Mouse (Mus musculus): ENCODE measurements around the gene Txnrd2. TPM values are rescaled to one million over a fixed set of nuclear protein-coding genes. Genes with fewer than 3 reads are reported as not detected.

The Txnrd2 gene
- polyA plus RNA-seq, 1 experiment from 2014 or later, result 17.4 TPM

GRCm38 (mm10) chr16:18448104-18448503, 21.9 kb downstream of the Txnrd2 start:
- Histone ChIP-seq H3K36me3 (ENCODE audit: control insufficient read depth, insufficient read depth, low read length) (no peaks in the 10 kb centered on the region), H3K4me1 (replicated peaks; ENCODE audit: control insufficient read depth, insufficient read depth, low read length) (peaks cover 13% of the 10 kb centered on the region), H3K27me3 (replicated peaks; ENCODE audit: control insufficient read depth, insufficient read depth, low read length) (no peaks in the 10 kb centered on the region), H3K4me2 (ENCODE audit: low read length) (no peak overlapping the region), H3K9me3 (ENCODE audit: control insufficient read depth, low read length) (no peaks in the 10 kb centered on the region), H3K27ac (ENCODE audit: low read depth) (peak overlapping the region; percentile 9; the same call in 1 of the 2 replicates), H3K9ac (ENCODE audit: low read length) (no peak overlapping the region), H3K4me3 (ENCODE audit: low read depth, low read length) (no peak overlapping the region)
- ATAC-seq (replicated peaks; ENCODE audit: low FRiP score, low TSS enrichment, low read depth), result no peak
- no peak for DNase-seq (ENCODE audit: low spot score)
- 21% methylated on average over 6 of the region's 6 CpGs for WGBS

DNA sequence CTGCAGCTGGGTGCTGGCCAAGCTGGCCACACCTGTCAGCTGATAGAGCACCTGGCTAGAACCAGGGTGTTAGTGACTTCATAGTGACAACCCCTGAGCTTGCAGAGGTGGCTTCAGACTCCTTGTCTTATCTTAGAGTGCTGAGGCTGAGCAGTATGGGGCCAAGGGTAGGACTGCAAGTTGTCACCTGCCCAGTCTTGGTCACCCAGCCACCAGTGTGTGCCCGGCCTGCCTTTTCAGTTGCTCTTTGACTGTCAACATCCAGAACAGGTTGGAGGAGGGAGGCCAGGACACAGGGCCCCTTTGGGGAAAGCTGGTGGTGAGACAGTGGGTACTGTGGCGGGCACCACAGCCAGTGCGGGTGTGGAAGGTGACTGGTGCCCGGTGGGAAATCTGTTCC, 22.8 kb downstream of the Txnrd2 start:
- Histone ChIP-seq H3K4me2 (ENCODE audit: low read length) (no peak overlapping the region), H3K36me3 (ENCODE audit: control insufficient read depth, insufficient read depth, low read length) (no peaks in the 10 kb centered on the region), H3K9ac (ENCODE audit: low read length) (no peak overlapping the region), H3K9me3 (ENCODE audit: control insufficient read depth, low read length) (no peaks in the 10 kb centered on the region), H3K27me3 (replicated peaks; ENCODE audit: control insufficient read depth, insufficient read depth, low read length) (no peaks in the 10 kb centered on the region), H3K4me1 (replicated peaks; ENCODE audit: control insufficient read depth, insufficient read depth, low read length) (peaks cover 13% of the 10 kb centered on the region), H3K27ac (ENCODE audit: low read depth) (no peak overlapping the region), H3K4me3 (ENCODE audit: low read depth, low read length) (no peak overlapping the region)
- WGBS, result 94% methylated on average over 4 of the region's 4 CpGs
- DNase-seq (ENCODE audit: low spot score) (no peak), ATAC-seq (replicated peaks; ENCODE audit: low FRiP score, low TSS enrichment, low read depth) (no peak)

DNA sequence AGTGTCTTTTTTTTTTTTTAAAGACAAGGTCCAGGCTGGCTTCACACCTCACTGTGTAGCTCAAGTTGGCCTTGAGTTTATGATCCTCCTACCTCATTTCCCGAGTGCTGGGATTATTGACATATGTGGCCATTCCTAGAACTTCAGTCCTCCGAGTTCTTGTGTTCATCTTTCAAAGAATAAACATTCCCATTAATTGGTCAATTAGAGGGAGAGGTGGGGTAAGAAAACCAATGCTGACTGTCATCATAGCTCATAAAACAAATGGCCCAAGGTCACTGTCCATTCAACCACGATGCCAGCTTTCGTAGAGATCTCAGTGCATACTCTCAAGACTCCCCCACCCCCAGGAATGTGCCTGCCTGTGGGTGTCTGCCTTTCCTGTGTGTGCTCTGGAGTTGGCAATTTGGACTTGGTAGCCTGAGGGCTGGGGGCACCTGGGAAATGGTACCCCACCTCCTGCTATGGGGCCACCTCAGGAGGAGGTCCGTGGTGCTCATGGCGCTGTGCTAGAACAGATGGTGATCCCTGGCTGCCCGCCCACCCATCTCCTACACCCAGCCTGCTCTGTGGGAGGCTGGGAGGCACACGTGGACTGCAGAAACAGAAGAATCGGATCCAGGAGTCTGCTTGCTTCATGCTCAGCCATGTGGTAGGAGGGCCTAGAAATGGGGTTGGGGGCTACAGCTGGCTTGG, 25.4 kb downstream of the Txnrd2 start:
- H3K4me2 ChIP-seq (ENCODE audit: low read length), result no peak overlapping the region
- H3K9ac ChIP-seq (ENCODE audit: low read length), result no peak overlapping the region
- no peaks in the 10 kb centered on the region for H3K9me3 ChIP-seq (ENCODE audit: control insufficient read depth, low read length)
- peaks cover 13% of the 10 kb centered on the region for H3K4me1 ChIP-seq (replicated peaks; ENCODE audit: control insufficient read depth, insufficient read depth, low read length)
- no peak overlapping the region for H3K4me3 ChIP-seq (ENCODE audit: low read depth, low read length)
- no peak overlapping the region for H3K27ac ChIP-seq (ENCODE audit: low read depth)
- no peaks in the 10 kb centered on the region for H3K27me3 ChIP-seq (replicated peaks; ENCODE audit: control insufficient read depth, insufficient read depth, low read length)
- peaks cover 5% of the 10 kb centered on the region; the same call in 1 of the 2 replicates for H3K36me3 ChIP-seq (ENCODE audit: control insufficient read depth, insufficient read depth, low read length)
- ATAC-seq (replicated peaks; ENCODE audit: low FRiP score, low TSS enrichment, low read depth), result no peak
- 52% methylated on average over 9 of the region's 9 CpGs for WGBS
- no peak for DNase-seq (ENCODE audit: low spot score)

- peaks cover 9% of the 10 kb centered on the region for H3K4me1 ChIP-seq (replicated peaks; ENCODE audit: control insufficient read depth, insufficient read depth, low read length)
- H3K4me2 ChIP-seq (ENCODE audit: low read length), result no peak overlapping the region
- no peak for ATAC-seq (replicated peaks; ENCODE audit: low FRiP score, low TSS enrichment, low read depth)
- DNase-seq (ENCODE audit: low spot score), result no peak
- H3K27ac ChIP-seq (ENCODE audit: low read depth), result no peak overlapping the region
- H3K36me3 ChIP-seq (ENCODE audit: control insufficient read depth, insufficient read depth, low read length), result peaks cover 12% of the 10 kb centered on the region; the same call in 1 of the 2 replicates
- no peaks in the 10 kb centered on the region for H3K9me3 ChIP-seq (ENCODE audit: control insufficient read depth, low read length)
- 80% methylated on average over 8 of the region's 8 CpGs for WGBS
- H3K27me3 ChIP-seq (replicated peaks; ENCODE audit: control insufficient read depth, insufficient read depth, low read length), result no peaks in the 10 kb centered on the region
- no peak overlapping the region for H3K4me3 ChIP-seq (ENCODE audit: low read depth, low read length)
- no peak overlapping the region for H3K9ac ChIP-seq (ENCODE audit: low read length)
Observed at GRCm38 (mm10) chr16:18452361-18452862, 26.2 kb downstream of the Txnrd2 start.

GRCm38 (mm10) chr16:18453846-18454245, 27.7 kb downstream of the Txnrd2 start:
- no peaks in the 10 kb centered on the region for H3K9me3 ChIP-seq (ENCODE audit: control insufficient read depth, low read length)
- WGBS, result 34% methylated on average over 5 of the region's 5 CpGs
- H3K4me1 ChIP-seq (replicated peaks; ENCODE audit: control insufficient read depth, insufficient read depth, low read length), result no peaks in the 10 kb centered on the region
- no peak overlapping the region for H3K27ac ChIP-seq (ENCODE audit: low read depth)
- H3K4me3 ChIP-seq (ENCODE audit: low read depth, low read length), result no peak overlapping the region
- H3K27me3 ChIP-seq (replicated peaks; ENCODE audit: control insufficient read depth, insufficient read depth, low read length), result no peaks in the 10 kb centered on the region
- H3K36me3 ChIP-seq (ENCODE audit: control insufficient read depth, insufficient read depth, low read length), result peaks cover 12% of the 10 kb centered on the region; the same call in 1 of the 2 replicates
- DNase-seq (ENCODE audit: low spot score) (no peak), ATAC-seq (replicated peaks; ENCODE audit: low FRiP score, low TSS enrichment, low read depth) (no peak)
- no peak overlapping the region for H3K4me2 ChIP-seq (ENCODE audit: low read length)
- H3K9ac ChIP-seq (ENCODE audit: low read length), result no peak overlapping the region

DNA sequence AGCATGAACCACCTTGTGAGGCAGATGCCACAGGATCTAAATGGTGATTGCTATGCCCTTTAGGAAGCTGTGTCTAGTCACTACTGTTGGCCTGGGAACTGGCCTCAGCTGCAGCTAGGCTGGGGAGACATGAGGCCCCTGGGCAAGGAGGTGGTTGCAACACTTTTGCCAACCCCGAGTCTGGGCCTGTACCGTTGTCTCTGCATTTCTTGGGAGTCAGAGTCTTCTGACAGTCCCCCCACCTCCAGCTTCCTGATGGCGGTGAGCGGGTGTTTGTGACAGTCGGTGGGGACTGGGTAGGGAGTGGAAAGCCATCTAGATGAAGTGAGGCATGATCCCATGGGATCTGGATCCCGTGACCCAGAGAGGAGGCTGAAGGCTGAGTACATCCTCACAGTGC, 29.2 kb downstream of the Txnrd2 start:
- DNase-seq (ENCODE audit: low spot score), result no peak
- no peak overlapping the region for H3K4me3 ChIP-seq (ENCODE audit: low read depth, low read length)
- peaks cover 14% of the 10 kb centered on the region for H3K4me1 ChIP-seq (replicated peaks; ENCODE audit: control insufficient read depth, insufficient read depth, low read length)
- no peak overlapping the region for H3K9ac ChIP-seq (ENCODE audit: low read length)
- WGBS, result 84% methylated on average over 6 of the region's 6 CpGs
- H3K27me3 ChIP-seq (replicated peaks; ENCODE audit: control insufficient read depth, insufficient read depth, low read length), result no peaks in the 10 kb centered on the region
- H3K36me3 ChIP-seq (ENCODE audit: control insufficient read depth, insufficient read depth, low read length), result peaks cover 12% of the 10 kb centered on the region; the same call in 1 of the 2 replicates
- ATAC-seq (replicated peaks; ENCODE audit: low FRiP score, low TSS enrichment, low read depth), result no peak
- H3K27ac ChIP-seq (ENCODE audit: low read depth), result no peak overlapping the region
- H3K9me3 ChIP-seq (ENCODE audit: control insufficient read depth, low read length), result no peaks in the 10 kb centered on the region
- H3K4me2 ChIP-seq (ENCODE audit: low read length), result no peak overlapping the region

DNA sequence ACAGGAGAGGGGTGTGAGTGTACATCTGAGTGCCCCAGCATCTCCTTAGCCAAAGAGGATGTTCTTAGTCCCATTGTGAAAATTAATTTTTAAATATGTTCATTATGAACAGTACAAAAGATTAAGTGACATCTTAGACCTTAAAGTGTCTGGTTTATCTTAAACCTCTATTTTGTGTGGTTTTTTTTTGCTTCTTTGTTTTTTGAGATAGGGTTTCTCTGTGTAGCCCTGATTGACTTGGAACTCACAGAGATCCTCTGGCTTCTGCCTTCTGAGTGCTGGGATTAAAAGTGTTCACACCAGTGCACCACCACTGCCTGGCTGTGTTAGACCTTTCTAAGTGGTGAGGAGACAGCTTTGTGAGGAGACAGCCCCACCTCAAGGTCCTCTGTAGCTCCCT, 32.5 kb downstream of the Txnrd2 start:
- no peaks in the 10 kb centered on the region for H3K27me3 ChIP-seq (replicated peaks; ENCODE audit: control insufficient read depth, insufficient read depth, low read length)
- H3K36me3 ChIP-seq (ENCODE audit: control insufficient read depth, insufficient read depth, low read length), result peaks cover 12% of the 10 kb centered on the region; the same call in 1 of the 2 replicates
- H3K4me1 ChIP-seq (replicated peaks; ENCODE audit: control insufficient read depth, insufficient read depth, low read length), result peaks cover 14% of the 10 kb centered on the region
- no peak overlapping the region for H3K9ac ChIP-seq (ENCODE audit: low read length)
- no peak overlapping the region for H3K27ac ChIP-seq (ENCODE audit: low read depth)
- no peak overlapping the region for H3K4me3 ChIP-seq (ENCODE audit: low read depth, low read length)
- H3K9me3 ChIP-seq (ENCODE audit: control insufficient read depth, low read length), result no peaks in the 10 kb centered on the region
- H3K4me2 ChIP-seq (ENCODE audit: low read length), result no peak overlapping the region
- DNase-seq (ENCODE audit: low spot score) (no peak), ATAC-seq (replicated peaks; ENCODE audit: low FRiP score, low TSS enrichment, low read depth) (no peak)

- Histone ChIP-seq H3K27me3 (replicated peaks; ENCODE audit: control insufficient read depth, insufficient read depth, low read length) (no peaks in the 10 kb centered on the region), H3K36me3 (ENCODE audit: control insufficient read depth, insufficient read depth, low read length) (peaks cover 12% of the 10 kb centered on the region; the same call in 1 of the 2 replicates), H3K4me1 (replicated peaks; ENCODE audit: control insufficient read depth, insufficient read depth, low read length) (peaks cover 17% of the 10 kb centered on the region), H3K4me2 (ENCODE audit: low read length) (peak overlapping the region; percentile 38), H3K4me3 (ENCODE audit: low read depth, low read length) (no peak overlapping the region), H3K9ac (ENCODE audit: low read length) (no peak overlapping the region), H3K27ac (ENCODE audit: low read depth) (peak overlapping the region; percentile 60; the same call in 1 of the 2 replicates), H3K9me3 (ENCODE audit: control insufficient read depth, low read length) (no peaks in the 10 kb centered on the region)
- ATAC-seq (replicated peaks; ENCODE audit: low FRiP score, low TSS enrichment, low read depth) (0 out of 2 replicates have a peak, but pooled peaks have one; percentile 10), DNase-seq (ENCODE audit: low spot score) (no peak)
- WGBS, result 7% methylated on average over 12 of the region's 12 CpGs
Observed at GRCm38 (mm10) chr16:18459335-18459954, 33.3 kb downstream of the Txnrd2 start.

All from intestine, embryonic 14.5 days (tissue).